Comparison of ENCODE assay signal across 9 mouse cellular contexts in the genomic region with DNA sequence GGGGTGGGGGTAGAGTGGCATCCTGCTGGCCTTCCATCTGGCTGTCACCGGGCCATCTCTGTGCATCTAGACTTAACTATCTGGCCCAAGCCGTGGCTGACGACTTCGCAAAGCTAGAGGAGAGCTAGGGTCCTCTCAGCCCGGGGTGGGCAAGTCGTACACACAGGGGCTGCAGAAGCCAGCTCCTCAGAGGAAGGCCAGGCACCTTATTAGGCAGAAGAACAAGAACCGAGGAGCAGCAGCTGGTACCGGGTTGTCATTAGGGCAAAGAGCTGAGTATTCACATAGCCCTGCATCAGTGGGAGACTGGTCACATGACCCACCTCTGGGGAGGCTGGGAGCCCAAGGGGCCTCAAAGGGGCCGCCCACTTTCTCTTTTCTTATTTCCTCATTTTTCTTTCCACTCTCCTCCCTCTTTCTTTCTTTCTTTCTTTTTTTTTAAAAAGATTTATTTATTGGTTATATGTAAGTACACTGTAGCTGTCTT. TPM values are rescaled to one million over a fixed set of nuclear protein-coding genes. Genes with fewer than 3 reads are reported as not detected.
DNase-seq lines count a peak whose midpoint lies in the region; ATAC-seq and TF ChIP-seq lines count a peak whose summit lies in the region.
"Had no signal": no experiment of that assay in that cellular context is flagged by ENCODE, and none has a peak within 500 bp of the region (broad histone marks: within the 10 kb centered on the region; RNA-seq: fewer than 3 reads in every experiment).

No protein-coding gene starts in this region.

- H3K9me3 ChIP-seq in kidney, embryonic 15.5 days (replicated peaks) = no peaks in the 10 kb centered on the region
- H3K9me3 ChIP-seq in embryonic facial prominence, embryonic 10.5 days = 0 out of 2 replicates have a peak, but pooled peaks cover 4% of the 10 kb centered on the region
- H3K9me3 ChIP-seq in hindbrain, embryonic 16.5 days (ENCODE audit: control insufficient read depth, low read length) = no peaks in the 10 kb centered on the region

- WGBS in kidney, embryonic 15.5 days = 7% methylated on average over 9 of the region's 9 CpGs
- WGBS in embryonic facial prominence, embryonic 10.5 days = 11% methylated on average over 9 of the region's 9 CpGs
- 7% methylated on average over 9 of the region's 9 CpGs for WGBS in hindbrain, embryonic 16.5 days

- no peak for DNase-seq in kidney, adult 11 months
- DNase-seq in embryonic facial prominence, embryonic 10.5 days (ENCODE audit: low spot score) = no peak
- no peak for DNase-seq in cerebellum, adult 9-10 months
- no peak for DNase-seq in left cerebral cortex, adult 9 months (ENCODE audit: low spot score in 2 of 2)
- no peak for DNase-seq in right cerebral cortex, postnatal 10 days (ENCODE audit: low spot score in 2 of 2)
- DNase-seq: lung, postnatal 36 days had no signal

- no peak for TF ChIP-seq POLR2A in myocyte (IDR thresholded peaks at IDR 0.05; ENCODE audit: insufficient read length, low read depth)

- no peaks in the 10 kb centered on the region for H3K36me3 ChIP-seq in kidney, embryonic 15.5 days
- no peaks in the 10 kb centered on the region for H3K36me3 ChIP-seq in embryonic facial prominence, embryonic 10.5 days (replicated peaks)
- no peaks in the 10 kb centered on the region for H3K36me3 ChIP-seq in hindbrain, embryonic 16.5 days (ENCODE audit: control insufficient read depth, insufficient read depth, low read length)
- H3K36me3 ChIP-seq in myocyte (ENCODE audit: control insufficient read depth, insufficient read depth) = no peaks in the 10 kb centered on the region

- H3K4me1 ChIP-seq in kidney, embryonic 15.5 days = peaks cover 15% of the 10 kb centered on the region
- peaks cover 18% of the 10 kb centered on the region for H3K4me1 ChIP-seq in embryonic facial prominence, embryonic 10.5 days
- H3K4me1 ChIP-seq in hindbrain, embryonic 16.5 days (ENCODE audit: control insufficient read depth, insufficient read depth, low read depth, low read length) = peaks cover 14% of the 10 kb centered on the region

- ATAC-seq in kidney, embryonic 15.5 days (replicated peaks; ENCODE audit: low FRiP score) = 0 out of 2 replicates have a peak, but pooled peaks have one; percentile 57
- peak; percentile 49 for ATAC-seq in hindbrain, embryonic 16.5 days

- H3K27me3 ChIP-seq in kidney, embryonic 15.5 days = no peaks in the 10 kb centered on the region
- H3K27me3 ChIP-seq in embryonic facial prominence, embryonic 10.5 days (replicated peaks; ENCODE audit: low read depth, poor library complexity, severe bottlenecking) = no peaks in the 10 kb centered on the region
- no peaks in the 10 kb centered on the region for H3K27me3 ChIP-seq in hindbrain, embryonic 16.5 days (replicated peaks; ENCODE audit: control insufficient read depth, insufficient read depth, low read length)
- no peaks in the 10 kb centered on the region for H3K27me3 ChIP-seq in myocyte (ENCODE audit: control insufficient read depth, insufficient read depth, insufficient read length)

- no peaks in the 10 kb centered on the region for H3K79me2 ChIP-seq in myocyte (ENCODE audit: control insufficient read depth, insufficient read depth)

- peak overlapping the region; percentile 59 for H3K4me2 ChIP-seq in kidney, embryonic 15.5 days
- peak overlapping the region; percentile 48 for H3K4me2 ChIP-seq in hindbrain, embryonic 16.5 days (ENCODE audit: low read length)
- H3K4me2 ChIP-seq in myocyte (ENCODE audit: low read depth) = no peak overlapping the region

- H3K9ac ChIP-seq in kidney, embryonic 15.5 days = no peak overlapping the region
- peak overlapping the region; percentile 44; the same call in 1 of the 2 replicates for H3K9ac ChIP-seq in hindbrain, embryonic 16.5 days (ENCODE audit: low read depth, low read length)

- H3K27ac ChIP-seq in kidney, embryonic 15.5 days = no peak overlapping the region
- H3K27ac ChIP-seq in embryonic facial prominence, embryonic 10.5 days (replicated peaks) = peak overlapping the region; percentile 14
- H3K27ac ChIP-seq in hindbrain, embryonic 16.5 days (ENCODE audit: low read depth, low read length) = peak overlapping the region; percentile 48

- no peak overlapping the region for H3ac ChIP-seq in myocyte (ENCODE audit: control insufficient read depth, insufficient read length)

- peak overlapping the region; percentile 34 for H3K4me3 ChIP-seq in kidney, embryonic 15.5 days (replicated peaks)
- peak overlapping the region; percentile 47 for H3K4me3 ChIP-seq in embryonic facial prominence, embryonic 10.5 days
- H3K4me3 ChIP-seq in hindbrain, embryonic 16.5 days (ENCODE audit: low read length) = peak overlapping the region; percentile 7; the same call in 1 of the 2 replicates
- H3K4me3 ChIP-seq in myocyte = no peak overlapping the region

TF ChIP-seq in myocyte, 11 proteins besides CTCF, POLR2A, EP300 and RAD21:
- TF ChIP-seq USF1 (IDR thresholded peaks at IDR 0.05; ENCODE audit: low read depth) (peak; percentile 53), E2F4 (IDR thresholded peaks at IDR 0.05; ENCODE audit: insufficient read depth) (no peak), MYOG (IDR thresholded peaks at IDR 0.05; ENCODE audit: control insufficient read depth in 1 of 3, insufficient read depth in 1 of 3, insufficient read length in 2 of 3, low read depth in 2 of 3) (no peak), TCF3 (IDR thresholded peaks at IDR 0.05; ENCODE audit: insufficient read length, low read depth) (no peak), REST (IDR thresholded peaks at IDR 0.05; ENCODE audit: insufficient read depth, insufficient read length) (no peak), MYOD1 (IDR thresholded peaks at IDR 0.05; ENCODE audit: control insufficient read depth in 1 of 3, insufficient read length in 2 of 3, low read depth in 2 of 3) (no peak), TCF12 (IDR thresholded peaks at IDR 0.05; ENCODE audit: insufficient read depth, poor library complexity, severe bottlenecking) (no peak), POLR2AphosphoS2 (IDR thresholded peaks at IDR 0.05; ENCODE audit: insufficient read length, low read depth) (no peak)
TF ChIP-seq in myocyte: peak in this region for 1.

RNA-seq across cellular contexts. Expression of a gene that starts 30.8 kb away (rescaled TPM):
- 0.85 and 1.3 TPM in 2 replicates for polyA plus RNA-seq in kidney, embryonic 15.5 days (2015; fragmentation: Nextera tagmentation; extraction: Ambion mirVana)
- polyA plus RNA-seq in embryonic facial prominence, embryonic 10.5 days (2016; fragmentation: Nextera tagmentation; extraction: Ambion mirVana) = 5.2 and 5.7 TPM in 2 replicates
- 106 and 118 TPM in 2 replicates for polyA plus RNA-seq in hindbrain, embryonic 16.5 days (2015; fragmentation: Nextera tagmentation; extraction: Ambion mirVana)
- not detected for polyA plus RNA-seq in myocyte (2012; fragmentation: generic; extraction: Trizol)

RNA-seq across cellular contexts. Expression of a gene that starts 46.0 kb away (rescaled TPM):
- polyA plus RNA-seq in kidney, embryonic 15.5 days (2015; fragmentation: Nextera tagmentation; extraction: Ambion mirVana) = 16.3 and 17.2 TPM in 2 replicates
- polyA plus RNA-seq in embryonic facial prominence, embryonic 10.5 days (2016; fragmentation: Nextera tagmentation; extraction: Ambion mirVana) = 15.0 and 17.3 TPM in 2 replicates
- polyA plus RNA-seq in hindbrain, embryonic 16.5 days (2015; fragmentation: Nextera tagmentation; extraction: Ambion mirVana) = 19.3 and 20.9 TPM in 2 replicates
- 11.9 TPM for polyA plus RNA-seq in myocyte (2012; fragmentation: generic; extraction: Trizol)

Comparison
In these comparisons a context has a peak if more than half of its experiments do, and no peak if none do; other contexts are left out.
1. RNA of a gene that starts 30.8 kb away (polyA plus RNA-seq): 106 to 118 TPM in hindbrain, embryonic 16.5 days; 5.2 to 5.7 TPM in embryonic facial prominence, embryonic 10.5 days, 0.85 to 1.3 TPM in kidney, embryonic 15.5 days and not detected in myocyte (single experiment); every median in the first group is over 10 times any median in the second.